Mouse (Mus musculus) activated CD4-positive, CD25-positive, alpha-beta regulatory T cell, adult 4 months (primary cell): ENCODE results near the gene Ppm1l. TPM values are rescaled to one million over a fixed set of nuclear protein-coding genes. Genes with fewer than 3 reads are reported as not detected.
"Not testable (repeated sequence)": the region's sequence is repeated elsewhere in the genome, so short reads cannot be mapped to it uniquely, and the experiment has no call there.

Experiments
- ATAC-seq: one replicate; pipeline ENCODE4 v1.8.0; 2017
- polyA plus RNA-seq, 2 experiments: library from polyadenylated mRNA; unstranded; fragments of 100-300 nt; shearing (Covaris generic); gene quantifications; one replicate each; pipeline ENCODE4 v1.2.1; 2017

The Ppm1l gene
- polyA plus RNA-seq, 2 experiments from 2014 or later = 2.9 to 3.2 TPM

GRCm38 (mm10) chr3:69545017-69545416 is 228.4 kb downstream of the Ppm1l start:
- ATAC-seq = peak; percentile 84

- no peak for ATAC-seq
Observed at GRCm38 (mm10) chr3:69548704-69549455, 232.2 kb downstream of the Ppm1l start.

GRCm38 (mm10) chr3:69549602-69550001 is 232.9 kb downstream of the Ppm1l start:
- no peak for ATAC-seq

GRCm38 (mm10) chr3:69555511-69555910 is 238.8 kb downstream of the Ppm1l start:
- no peak for ATAC-seq

DNA sequence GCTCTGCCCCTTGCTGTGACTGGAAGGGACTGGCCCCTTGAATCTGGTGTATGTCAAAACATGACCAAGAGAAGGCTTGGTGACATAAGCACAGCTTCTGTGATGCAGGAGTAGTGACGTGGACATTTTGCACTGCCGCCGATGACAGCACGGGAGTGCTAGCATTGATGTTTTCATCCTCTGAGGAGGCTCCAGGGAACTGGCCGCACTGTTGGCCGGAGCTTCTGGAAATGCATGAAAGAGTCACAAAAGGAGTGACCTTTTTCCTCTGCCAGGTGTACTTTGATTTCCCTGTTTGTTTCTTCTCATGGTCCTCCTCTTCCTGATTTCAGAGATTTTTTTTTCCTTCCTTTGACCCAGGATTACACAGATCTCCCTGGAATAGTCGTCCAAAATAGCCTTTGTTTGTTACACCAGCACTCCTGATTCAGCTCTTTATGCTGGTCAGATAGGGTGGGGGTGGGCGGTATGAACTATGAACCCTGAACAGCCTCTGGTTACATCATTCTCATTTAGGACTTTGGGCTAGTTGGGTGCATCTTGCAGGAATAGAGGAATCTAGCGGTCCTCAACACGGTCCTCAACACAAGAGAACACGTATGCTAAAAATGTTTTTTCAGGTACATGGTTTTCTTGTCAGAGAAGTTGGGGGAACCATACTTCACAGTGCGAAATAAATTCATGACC is 239.6 kb downstream of the Ppm1l start:
- no peak for ATAC-seq

DNA sequence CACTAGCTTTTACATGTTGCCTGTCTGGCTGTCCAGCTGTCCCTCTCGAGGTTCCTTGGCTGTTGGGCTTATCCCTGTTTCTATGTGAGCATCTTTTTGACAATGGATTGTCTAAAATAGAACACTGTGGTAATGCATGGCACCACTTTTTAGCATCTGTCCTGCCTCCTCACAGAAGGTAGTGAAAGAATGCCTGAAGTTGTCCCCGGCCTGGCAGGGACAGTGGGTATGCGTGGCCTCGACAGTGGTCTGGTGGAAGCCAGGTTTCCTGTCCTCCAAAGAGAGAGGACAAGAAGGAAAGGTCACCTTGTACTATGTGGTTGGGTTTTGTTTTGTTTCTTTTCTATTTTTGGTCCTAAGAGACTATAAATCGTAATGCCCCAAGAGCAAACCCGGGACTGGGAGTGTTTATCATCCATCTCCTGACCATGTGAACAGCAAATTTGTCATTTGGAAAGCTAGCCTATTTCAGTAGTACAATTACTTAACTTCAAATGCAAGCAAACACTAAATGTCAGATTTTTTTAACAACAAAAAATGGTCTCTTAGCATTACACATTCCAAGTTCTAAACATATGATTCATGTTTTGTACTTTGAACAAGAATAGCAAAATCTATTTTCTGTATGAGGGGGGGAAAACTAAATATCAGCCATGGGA is 242.8 kb downstream of the Ppm1l start:
- ATAC-seq = no peak

DNA sequence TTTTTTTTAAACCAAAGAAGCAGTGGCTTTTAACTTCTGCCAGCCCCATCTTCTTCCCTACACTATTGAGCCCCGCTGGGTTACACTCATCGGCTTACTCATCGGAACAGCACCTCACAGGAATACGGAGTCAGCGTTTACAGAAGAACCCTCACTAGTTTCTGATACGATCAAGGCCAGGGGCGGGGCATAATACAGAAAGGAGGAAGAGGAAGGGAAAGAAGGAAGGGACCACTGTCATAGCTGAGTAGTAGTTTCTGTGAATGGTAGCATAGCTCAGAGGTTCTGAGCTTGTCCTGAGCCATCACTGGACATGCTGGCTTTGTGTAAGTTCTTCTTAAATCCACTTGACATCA is 243.3 kb downstream of the Ppm1l start:
- ATAC-seq = no peak

DNA sequence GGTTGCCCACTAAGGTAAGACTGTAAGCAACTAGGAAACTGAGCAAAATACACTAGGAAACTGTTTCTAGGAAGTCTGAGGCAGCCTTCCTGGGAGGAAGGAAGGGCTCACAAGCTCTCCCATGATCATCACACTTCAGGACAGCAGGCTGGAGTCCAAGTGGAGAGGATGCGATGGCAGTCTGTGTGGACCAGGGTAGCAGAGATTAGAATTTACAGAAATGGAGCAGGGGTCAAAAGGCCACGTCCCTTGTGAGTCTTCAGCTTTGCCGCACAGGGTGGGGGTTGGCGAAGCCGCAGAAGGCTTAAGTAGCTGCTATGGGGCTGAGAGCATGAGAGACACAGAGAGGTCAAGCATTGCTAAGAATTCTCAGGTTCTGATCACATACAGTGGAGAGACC is 245.0 kb downstream of the Ppm1l start:
- no peak for ATAC-seq

- ATAC-seq = no peak
Observed at GRCm38 (mm10) chr3:69563406-69563805, 246.7 kb downstream of the Ppm1l start.

GRCm38 (mm10) chr3:69565586-69565985 is 248.9 kb downstream of the Ppm1l start:
- not testable (repeated sequence) for ATAC-seq

- no peak for ATAC-seq
Observed at GRCm38 (mm10) chr3:69572561-69572960, 255.9 kb downstream of the Ppm1l start.

DNA sequence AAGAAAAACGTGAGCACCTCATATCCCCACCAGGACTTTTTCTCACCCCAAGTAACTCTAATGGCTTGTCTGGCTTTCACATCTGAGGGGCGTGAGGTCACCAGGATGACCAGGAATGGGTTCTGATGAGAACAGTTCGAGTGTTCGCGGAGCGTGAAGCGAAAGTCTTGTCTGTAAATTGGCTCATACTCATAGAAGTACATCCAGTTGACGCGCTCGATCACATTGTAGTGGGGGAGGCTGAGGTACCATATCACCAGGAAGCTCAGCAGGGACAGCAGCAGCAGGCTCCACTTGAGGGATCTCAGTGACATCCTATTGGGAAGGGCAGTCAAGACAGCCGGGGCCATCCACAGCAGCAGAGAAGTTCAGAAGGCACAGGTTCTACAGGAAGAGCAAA is 258.9 kb downstream of the Ppm1l start:
- no peak for ATAC-seq

- no peak for ATAC-seq
Observed at GRCm38 (mm10) chr3:69576715-69577114, 260.1 kb downstream of the Ppm1l start.

DNA sequence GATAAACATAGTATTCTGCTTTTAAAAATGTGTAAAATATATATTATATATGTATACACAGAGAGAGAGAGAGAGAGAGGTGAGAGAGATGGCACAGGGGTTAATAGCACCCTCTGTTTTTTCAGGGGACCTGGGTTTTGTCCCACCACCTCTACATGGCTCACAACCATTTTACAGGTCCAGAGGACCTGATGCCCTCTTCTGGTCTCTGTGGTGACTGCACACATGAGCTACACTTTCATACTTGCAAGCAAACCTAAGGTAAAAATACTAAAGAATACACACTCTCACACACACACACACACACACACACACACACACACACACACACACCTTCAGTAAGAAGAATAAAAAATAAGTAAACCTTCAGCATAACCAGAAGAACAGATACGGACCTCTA is 262.1 kb downstream of the Ppm1l start:
- no peak for ATAC-seq

DNA sequence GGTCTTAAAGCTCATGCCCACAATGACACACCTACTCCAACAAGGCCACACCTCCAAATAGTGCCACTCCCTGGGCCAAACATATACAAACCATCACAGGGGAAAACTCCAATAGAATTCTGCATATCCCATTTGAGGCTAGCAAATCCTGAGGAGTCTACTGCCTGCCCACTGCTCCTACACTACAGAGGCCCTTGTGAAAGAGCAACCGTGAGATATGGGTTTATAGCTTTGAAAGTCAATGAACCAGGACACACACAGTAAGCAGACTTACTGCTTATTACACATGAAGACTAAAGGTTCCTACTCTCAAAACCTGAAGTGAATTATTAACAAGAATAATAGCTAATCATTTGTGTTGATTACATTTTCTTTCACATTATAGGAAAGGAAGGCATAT is 267.1 kb downstream of the Ppm1l start:
- ATAC-seq = no peak

DNA sequence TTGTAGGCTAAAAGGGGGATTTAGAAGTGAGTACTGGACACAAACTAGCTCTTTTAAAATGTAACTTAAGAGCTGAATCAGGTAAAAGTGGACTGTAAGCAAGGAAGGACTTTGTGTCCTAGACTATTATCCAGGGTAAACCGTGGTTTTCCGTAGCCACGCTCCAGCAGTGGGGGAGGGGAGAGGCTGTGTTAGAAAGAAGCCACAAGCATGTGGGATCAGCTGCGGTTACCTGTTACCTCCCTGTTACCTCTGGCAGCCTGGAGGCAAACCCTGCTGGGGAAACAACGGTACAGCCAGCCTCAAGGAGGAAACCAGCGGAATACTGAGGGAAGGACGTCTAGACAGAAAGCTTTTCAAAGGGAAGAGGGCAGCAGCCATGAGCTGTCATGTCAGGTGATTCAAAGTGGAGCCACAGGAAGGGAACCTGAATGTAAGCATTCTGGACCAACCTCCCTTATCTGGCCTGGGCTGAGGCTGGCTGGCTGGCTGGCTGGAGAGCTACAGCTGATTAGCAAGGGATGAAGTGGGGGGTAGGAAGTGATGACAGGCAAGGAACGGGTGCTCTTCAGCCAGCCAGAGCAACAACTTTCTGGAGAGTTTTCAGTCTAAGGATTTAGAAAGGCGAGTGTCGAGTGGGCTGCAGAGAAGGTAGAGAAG is 271.6 kb downstream of the Ppm1l start:
- no peak for ATAC-seq

- no peak for ATAC-seq
Observed at GRCm38 (mm10) chr3:69593426-69593825, 276.8 kb downstream of the Ppm1l start.

- ATAC-seq = no peak
Observed at GRCm38 (mm10) chr3:69594071-69594470, 277.4 kb downstream of the Ppm1l start.

GRCm38 (mm10) chr3:69596116-69596515 is 279.5 kb downstream of the Ppm1l start:
- ATAC-seq = no peak

- ATAC-seq = no peak
Observed at GRCm38 (mm10) chr3:69597211-69597610, 280.6 kb downstream of the Ppm1l start.

DNA sequence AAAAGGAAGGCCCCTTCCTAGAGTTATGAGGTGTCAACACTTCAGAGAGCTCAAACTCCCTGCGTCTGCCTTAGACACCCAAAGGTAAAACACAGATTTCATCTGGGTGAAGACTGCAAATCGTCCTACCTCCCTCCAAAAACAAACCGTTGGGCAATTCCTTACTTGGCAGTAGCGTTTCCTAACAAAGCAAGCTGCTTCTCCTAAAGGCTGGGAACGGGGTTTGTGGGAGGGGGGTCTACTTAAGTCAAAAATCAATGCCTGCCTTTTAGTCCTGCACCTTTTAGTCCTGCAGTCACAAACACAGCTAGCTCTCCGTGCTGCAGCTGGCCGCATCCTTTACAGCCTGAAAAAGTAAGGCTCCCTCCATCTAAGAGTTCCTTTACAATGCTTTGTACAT is 281.2 kb downstream of the Ppm1l start:
- no peak for ATAC-seq

DNA sequence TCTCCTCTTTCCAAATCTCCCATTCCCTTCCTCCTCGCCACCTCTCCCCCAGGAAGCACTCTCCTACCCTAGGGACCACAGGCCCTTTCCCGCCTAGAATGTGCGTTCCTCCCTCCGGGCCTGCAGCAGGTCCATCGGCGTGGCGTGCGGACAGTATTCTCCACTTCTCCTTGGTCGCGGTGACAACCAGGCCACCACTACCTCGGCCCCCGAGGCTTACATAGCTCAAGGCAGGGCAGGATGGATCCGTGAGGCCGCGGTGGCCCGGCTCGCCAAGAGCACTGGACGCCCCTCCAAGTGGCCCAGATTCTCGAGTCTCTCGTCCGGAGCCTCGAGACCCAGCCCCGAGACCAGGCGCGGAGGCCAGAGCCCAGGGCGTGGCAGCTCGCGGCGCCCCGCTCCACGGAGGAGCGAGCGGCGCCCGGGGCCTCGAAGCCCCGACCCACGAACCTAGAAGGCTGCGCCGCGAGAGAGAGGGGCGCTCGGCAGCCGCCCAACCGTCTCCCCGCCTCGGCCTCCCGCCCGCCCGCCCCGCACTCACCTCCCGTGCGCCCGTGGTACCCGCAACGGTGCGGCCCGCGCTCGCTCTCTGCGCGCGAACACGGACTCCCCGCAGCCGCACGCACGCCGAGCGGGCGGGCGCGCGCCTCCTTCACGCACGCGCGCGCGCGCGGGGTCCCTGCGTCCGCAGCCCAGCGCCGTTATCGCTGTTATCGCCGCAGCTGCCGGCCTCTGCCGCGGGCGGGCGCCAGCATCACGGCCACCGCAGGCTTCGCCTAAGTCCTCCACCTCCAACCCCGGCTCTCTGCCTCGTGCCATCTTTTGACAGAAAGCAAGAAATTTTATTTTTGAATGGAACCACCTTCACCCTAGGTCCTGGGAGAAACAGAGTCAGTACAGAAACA is 281.9 kb downstream of the Ppm1l start, which contains the start of gene B3galnt1:
Gene B3galnt1 (minus strand): TSS at position 700 of the 905 bp plus-strand sequence.
- no peak for ATAC-seq
